Mouse (Mus musculus) kidney, adult 2 months (tissue): ENCODE measurements around the gene Sin3b. TPM values are rescaled to one million over a fixed set of nuclear protein-coding genes. Genes with fewer than 3 reads are reported as not detected.

Source experiments
- DNase-seq: peaks from one replicate; pipeline ENCODE4 v3.0.0; 2021
- H3K27ac ChIP-seq: fragments of 200-500 bp; 2 replicates; pipeline ENCODE4 v1.5.1; 2012; ENCODE audit warnings: low read depth, low read length, control low read depth, inconsistent platforms; ENCODE audit not compliant: insufficient read depth
- H3K27me3 ChIP-seq: fragments of 200-500 bp; replicated peaks from 2 replicates; pipeline ENCODE4 v1.6.1; 2012; ENCODE audit warnings: mild to moderate bottlenecking, moderate library complexity, low read length, inconsistent platforms; ENCODE audit not compliant: control insufficient read depth, insufficient read depth
- H3K36me3 ChIP-seq: fragments of 200-500 bp; 2 replicates; pipeline ENCODE4 v1.6.1; 2012; ENCODE audit warnings: mild to moderate bottlenecking, moderate library complexity, low read length, inconsistent platforms; ENCODE audit not compliant: control insufficient read depth, insufficient read depth
- H3K4me1 ChIP-seq: fragments of 200-500 bp; 2 replicates; pipeline ENCODE4 v1.6.1; 2011; ENCODE audit warnings: low read length; ENCODE audit not compliant: control insufficient read depth, insufficient read depth
- H3K4me3 ChIP-seq: fragments of 200-500 bp; 2 replicates; pipeline ENCODE4 v1.5.1; 2011; ENCODE audit warnings: mild to moderate bottlenecking, low read depth, low read length, control low read depth; ENCODE audit not compliant: insufficient read depth
- CTCF ChIP-seq: fragments of 200-500 bp; conservative IDR thresholded peaks from 2 replicates; pipeline ENCODE4 v1.5.1; 2011; ENCODE audit warnings: low read depth, mild to moderate bottlenecking, control low read depth, low read length, moderate library complexity, mixed read lengths; ENCODE audit not compliant: insufficient read depth, insufficient read length
- POLR2A ChIP-seq: fragments of 200-500 bp; IDR thresholded peaks from one replicate; pipeline ENCODE4 v1.6.1; 2011; ENCODE audit warnings: low read depth, low read length, control low read depth
- WGBS: fragments of 180-500 bp; shearing (Covaris S2); methylation state at CpG from one replicate; pipeline ENCODE4 v1.1.7; 2018; 5-methylcytosine and 5-hydroxymethylcytosine counted together
- polyA plus RNA-seq: library from polyadenylated mRNA; depleted of rRNA; stranded (reverse); fragments of >200 nt; gene quantifications from 2 replicates; pipeline ENCODE4 v1.2.3, GENCODE M21; 2012; rRNA removed

Sin3b gene
- polyA plus RNA-seq, 1 experiment = 152 TPM

DNA sequence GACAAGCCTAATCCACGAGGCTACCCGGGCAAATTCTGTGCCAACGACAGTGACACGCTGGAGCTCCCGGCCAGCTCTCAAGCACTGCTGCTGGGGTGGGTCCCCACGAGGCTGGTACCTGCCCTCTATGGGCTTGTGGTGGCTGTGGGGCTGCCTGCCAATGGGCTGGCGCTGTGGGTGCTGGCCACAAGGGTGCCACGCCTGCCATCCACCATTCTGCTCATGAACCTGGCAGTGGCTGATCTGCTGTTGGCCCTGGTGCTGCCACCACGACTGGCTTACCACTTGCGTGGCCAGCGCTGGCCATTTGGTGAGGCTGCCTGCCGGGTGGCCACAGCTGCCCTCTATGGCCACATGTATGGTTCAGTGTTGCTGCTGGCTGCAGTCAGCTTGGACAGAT lies 39.2 kb downstream of the Sin3b start:
- 84% methylated on average over 12 of the region's 12 CpGs for WGBS
- no peak overlapping the region for H3K27ac ChIP-seq
- TF ChIP-seq CTCF (no peak), POLR2A (no peak)
- H3K27me3 ChIP-seq = no peaks in the 10 kb centered on the region
- DNase-seq = no peak
- no peaks in the 10 kb centered on the region for H3K36me3 ChIP-seq
- H3K4me3 ChIP-seq = peak overlapping the region; percentile 8; the same call in 1 of the 2 replicates
- H3K4me1 ChIP-seq = peaks cover 3% of the 10 kb centered on the region; the same call in 1 of the 2 replicates

DNA sequence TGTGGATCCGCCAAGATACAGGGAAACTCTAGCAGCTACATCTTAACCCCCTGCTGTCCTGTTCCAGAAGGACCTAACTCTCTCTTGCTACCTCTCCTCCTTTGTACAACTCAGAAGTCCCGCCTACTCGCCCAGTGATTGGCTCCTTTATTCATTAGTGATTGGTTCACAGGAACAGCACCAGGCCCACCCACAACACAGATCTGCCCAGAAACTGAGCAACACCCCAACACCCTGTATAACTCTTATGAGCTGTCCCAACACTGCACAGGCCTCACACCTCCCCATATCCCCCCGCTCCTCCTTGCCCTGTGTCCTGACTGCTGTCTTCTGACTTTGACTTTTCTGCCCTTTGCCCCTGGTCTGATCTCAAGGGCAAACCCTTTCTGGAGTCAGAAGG lies 42.6 kb downstream of the Sin3b start:
- H3K27me3 ChIP-seq = no peaks in the 10 kb centered on the region
- WGBS = 89% methylated on average over 4 of the region's 4 CpGs
- no peak for DNase-seq
- TF ChIP-seq POLR2A = no peak
- no peak for TF ChIP-seq CTCF
- no peak overlapping the region for H3K4me3 ChIP-seq
- H3K4me1 ChIP-seq = peaks cover 3% of the 10 kb centered on the region; the same call in 1 of the 2 replicates
- no peaks in the 10 kb centered on the region for H3K36me3 ChIP-seq
- no peak overlapping the region for H3K27ac ChIP-seq

DNA sequence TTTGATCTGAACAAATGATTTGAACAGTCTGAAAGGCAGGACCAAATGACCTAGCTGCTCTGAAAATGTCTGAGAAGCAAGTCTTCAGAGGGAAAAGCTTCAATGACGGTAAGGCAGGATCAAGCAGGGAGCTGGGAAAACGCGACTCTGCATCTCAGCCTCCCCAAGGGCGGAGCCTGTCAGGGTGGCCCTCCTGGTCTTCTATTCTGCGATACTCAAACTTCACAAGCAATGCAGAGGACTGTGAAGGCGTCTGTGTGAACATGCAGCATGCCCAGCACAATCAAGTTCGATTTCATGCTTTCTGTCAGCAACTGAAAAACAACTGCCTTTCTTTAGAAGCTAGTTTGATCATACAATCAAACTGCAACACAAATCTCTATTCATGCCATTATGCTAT lies 43.7 kb downstream of the Sin3b start:
- DNase-seq = no peak
- TF ChIP-seq CTCF = no peak
- TF ChIP-seq POLR2A = no peak
- Histone ChIP-seq H3K4me3 (no peak overlapping the region), H3K27me3 (no peaks in the 10 kb centered on the region), H3K27ac (no peak overlapping the region), H3K36me3 (no peaks in the 10 kb centered on the region), H3K4me1 (peaks cover 3% of the 10 kb centered on the region; the same call in 1 of the 2 replicates)
- 35% methylated on average over 7 of the region's 7 CpGs for WGBS

DNA sequence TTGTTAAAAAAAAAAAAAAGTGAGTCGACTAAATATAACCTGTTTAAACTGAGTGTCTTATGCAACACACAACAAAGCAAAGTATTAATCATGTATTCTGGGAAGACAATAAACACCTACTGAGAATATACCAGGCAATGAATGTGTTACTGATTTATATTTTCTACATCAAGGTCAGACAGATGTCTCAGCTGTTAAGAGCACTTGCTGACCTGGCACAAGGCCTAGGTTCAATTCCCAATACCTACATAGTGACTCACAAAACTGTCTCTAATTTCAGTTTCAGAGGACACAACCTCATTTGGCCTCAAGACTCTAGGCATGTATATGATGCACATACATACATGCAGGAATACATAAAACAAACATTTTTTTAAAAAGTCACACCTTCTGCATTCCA lies 54.7 kb downstream of the Sin3b start:
- Histone ChIP-seq H3K27me3 (no peaks in the 10 kb centered on the region), H3K27ac (no peak overlapping the region), H3K4me1 (no peaks in the 10 kb centered on the region), H3K4me3 (no peak overlapping the region), H3K36me3 (no peaks in the 10 kb centered on the region)
- TF ChIP-seq POLR2A = no peak
- no peak for TF ChIP-seq CTCF
- 68% methylated on average over 1 of the region's 1 CpGs for WGBS
- DNase-seq = no peak

DNA sequence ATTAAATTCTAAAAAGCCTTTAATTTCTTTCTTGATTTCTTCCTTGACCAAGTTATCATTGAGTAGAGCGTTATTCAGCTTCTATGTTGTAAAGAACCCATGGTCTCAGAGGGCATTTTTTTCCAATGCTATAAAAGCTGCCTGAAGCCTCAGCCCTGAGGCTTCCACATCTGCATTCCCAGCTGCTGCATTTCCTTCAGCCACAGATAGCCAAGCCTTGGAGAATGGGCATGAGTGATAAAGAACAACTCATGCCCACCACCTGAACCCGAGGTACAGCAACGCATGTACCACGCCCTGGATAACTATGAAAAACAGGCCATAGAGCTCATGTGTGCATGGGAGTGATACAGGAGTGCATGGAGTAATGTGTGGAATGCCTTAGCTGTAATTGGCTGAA lies 57.6 kb downstream of the Sin3b start:
- Histone ChIP-seq H3K36me3 (no peaks in the 10 kb centered on the region), H3K4me1 (no peaks in the 10 kb centered on the region), H3K4me3 (no peak overlapping the region), H3K27me3 (no peaks in the 10 kb centered on the region), H3K27ac (no peak overlapping the region)
- DNase-seq = no peak
- TF ChIP-seq CTCF (no peak), POLR2A (no peak)
- 93% methylated on average over 4 of the region's 4 CpGs for WGBS

DNA sequence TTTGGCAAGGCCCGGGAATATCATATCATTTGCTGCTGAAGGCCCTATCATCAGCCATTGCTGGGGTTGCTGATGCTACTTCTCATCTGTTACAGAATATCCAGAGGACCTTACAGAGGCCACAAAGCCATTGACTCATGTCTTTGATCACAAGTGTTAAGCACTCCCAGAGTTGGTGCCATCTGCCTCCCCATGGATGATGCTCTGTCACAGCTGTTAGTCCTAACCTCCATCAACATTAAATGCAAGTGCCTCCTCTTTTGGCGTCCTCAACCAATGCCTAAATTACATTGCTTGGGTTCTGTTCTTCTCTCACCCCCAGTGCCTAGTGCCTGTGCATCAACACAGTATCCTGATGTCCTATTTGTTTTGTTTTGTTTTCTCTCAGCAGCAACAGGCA lies 78.5 kb downstream of the Sin3b start:
- H3K27ac ChIP-seq = no peak overlapping the region
- no peaks in the 10 kb centered on the region for H3K4me1 ChIP-seq
- TF ChIP-seq CTCF = no peak
- TF ChIP-seq POLR2A = no peak
- no peak overlapping the region for H3K4me3 ChIP-seq
- H3K27me3 ChIP-seq = no peaks in the 10 kb centered on the region
- no peak for DNase-seq
- WGBS = 84% methylated on average over 2 of the region's 2 CpGs
- no peaks in the 10 kb centered on the region for H3K36me3 ChIP-seq

Other genes starting within 250 kb of the Sin3b start
- gene Cherp, start 248.1 kb upstream of the Sin3b start, polyA plus RNA-seq = 33.5 and 35.7 TPM in 2 replicates
- 52.7 and 67.5 TPM in 2 replicates for gene Slc35e1, start 230.7 kb upstream of the Sin3b start, polyA plus RNA-seq
- gene Med26, start 175.0 kb upstream of the Sin3b start, polyA plus RNA-seq = 6.1 and 7.9 TPM in 2 replicates
- gene Smim7, start 152.2 kb upstream of the Sin3b start, polyA plus RNA-seq = 42.5 and 51.8 TPM in 2 replicates
- gene Tmem38a, start 151.2 kb upstream of the Sin3b start, polyA plus RNA-seq = 34.0 and 40.8 TPM in 2 replicates
- 0.03 and 0.08 TPM in 2 replicates for gene Nwd1, start 76.6 kb upstream of the Sin3b start, polyA plus RNA-seq
- 2.2 and 2.8 TPM in 2 replicates for gene F2rl3, start 38.6 kb downstream of the Sin3b start, polyA plus RNA-seq